Mouse (Mus musculus) cerebellum, postnatal 36 days (tissue): ENCODE results near the gene Olfr303.
"Not testable (repeated sequence)": the region's sequence is repeated elsewhere in the genome, so short reads cannot be mapped to it uniquely, and the experiment has no call there.

Source experiments
- DNase-seq, 2 experiments: peaks; one replicate each; pipeline ENCODE4 v3.0.0; 2021 to 2022; ENCODE audit warnings: mixed read lengths in 2 of 2

The Olfr303 gene

DNA sequence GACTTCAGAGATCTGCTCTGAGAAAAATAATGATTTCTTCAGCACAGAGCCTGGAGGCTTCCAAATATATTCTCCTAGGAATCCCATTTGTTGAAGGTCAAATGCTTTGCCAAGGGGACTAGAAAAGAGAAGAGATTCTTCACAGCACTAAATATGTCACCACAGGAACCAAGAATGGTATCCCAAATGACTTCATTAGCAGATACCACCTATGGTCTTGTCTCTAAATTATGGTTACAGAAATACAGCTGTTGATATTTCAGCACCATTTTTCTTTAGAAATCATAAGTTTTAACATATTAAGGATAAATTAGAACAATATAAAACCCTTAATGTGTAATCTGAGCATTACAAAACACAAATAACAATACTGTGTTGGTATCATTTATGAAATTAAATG lies at the start of gene Olfr303:
Olfr303 (minus strand) TSS at position 101 of the 400 bp plus-strand sequence.
- DNase-seq = no peak

DNA sequence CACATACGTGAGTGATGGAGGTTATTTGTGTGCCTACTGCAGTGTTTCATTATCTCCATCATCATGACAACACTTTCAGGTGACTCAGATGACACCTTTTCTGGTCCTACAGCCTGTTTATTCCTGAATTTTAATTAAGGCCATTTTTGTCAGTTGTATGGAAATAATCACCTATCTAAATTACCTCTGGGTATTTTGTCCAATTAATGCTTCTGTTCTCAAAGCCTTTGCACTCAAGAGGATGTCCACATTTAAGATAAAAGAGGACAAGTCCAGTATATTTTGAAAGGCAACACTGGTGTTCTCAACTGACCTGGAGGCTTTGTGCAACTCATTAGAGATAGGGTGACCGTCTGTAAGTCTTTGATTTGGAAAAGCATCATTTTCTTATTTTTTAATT lies 6.0 kb upstream of the Olfr303 start, which contains the start of gene Olfr301:
Olfr301 (plus strand) TSS at position 301 of the 400 bp plus-strand sequence.
- no peak for DNase-seq

DNA sequence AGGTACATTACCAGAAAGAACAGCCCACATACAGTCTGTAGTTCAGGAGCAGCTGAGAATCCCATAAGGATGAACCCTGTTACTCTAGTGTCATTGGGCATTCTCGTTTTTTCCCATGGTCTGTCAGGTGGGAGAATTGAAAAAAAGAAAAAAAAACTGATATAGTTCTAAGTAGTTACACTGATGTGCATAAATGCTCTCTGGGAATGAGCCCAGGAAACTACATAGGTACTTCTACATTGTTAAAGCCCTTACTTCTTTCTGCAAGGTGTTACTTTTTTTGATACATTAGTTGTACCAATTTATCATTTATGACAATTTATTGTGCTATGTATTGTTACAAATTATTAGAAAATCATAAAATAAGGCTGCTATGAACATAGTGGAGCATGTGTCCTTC lies 11.0 kb downstream of the Olfr303 start, which contains the start of gene Olfr304:
Olfr304 (minus strand) TSS at position 101 of the 400 bp plus-strand sequence.
- no peak for DNase-seq

DNA sequence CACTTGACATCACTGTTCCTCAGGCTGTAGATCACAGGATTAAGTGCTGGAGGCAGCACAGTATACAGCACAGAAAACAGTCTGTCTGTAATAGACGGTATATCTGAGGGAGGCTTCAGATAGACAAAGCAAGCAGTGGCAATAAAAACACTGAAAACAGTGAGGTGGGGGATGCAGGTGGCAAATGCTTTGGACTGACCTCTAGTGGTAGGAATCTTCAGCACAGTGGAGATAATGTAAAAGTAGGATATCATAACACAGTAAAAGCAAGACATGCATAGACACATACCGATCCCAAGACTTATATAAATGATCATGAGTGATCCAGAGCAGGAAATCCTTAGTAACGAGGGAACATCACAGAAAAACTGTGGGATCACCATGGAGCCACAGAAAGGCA lies 11.8 kb downstream of the Olfr303 start:
- no peak for DNase-seq

DNA sequence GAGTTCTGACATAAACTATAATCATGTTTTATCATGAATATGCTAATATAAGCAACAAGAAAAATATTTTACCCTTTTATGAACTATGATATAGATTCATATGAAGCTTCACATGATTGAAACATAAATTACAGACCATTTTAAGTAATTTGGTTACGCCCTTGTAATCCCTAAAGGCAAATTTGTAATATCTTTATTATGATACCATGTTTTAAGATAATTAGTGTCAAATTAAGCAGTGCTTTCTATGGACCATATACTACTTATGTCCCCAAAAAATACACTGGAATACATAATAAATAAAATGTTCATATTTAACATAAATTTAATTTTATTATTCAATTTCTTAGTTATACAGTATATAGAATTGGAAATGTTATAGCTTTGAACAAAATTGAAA lies 30.8 kb downstream of the Olfr303 start, which contains the start of gene Olfr305:
Olfr305 (minus strand) TSS at position 101 of the 400 bp plus-strand sequence.
- no peak for DNase-seq

DNA sequence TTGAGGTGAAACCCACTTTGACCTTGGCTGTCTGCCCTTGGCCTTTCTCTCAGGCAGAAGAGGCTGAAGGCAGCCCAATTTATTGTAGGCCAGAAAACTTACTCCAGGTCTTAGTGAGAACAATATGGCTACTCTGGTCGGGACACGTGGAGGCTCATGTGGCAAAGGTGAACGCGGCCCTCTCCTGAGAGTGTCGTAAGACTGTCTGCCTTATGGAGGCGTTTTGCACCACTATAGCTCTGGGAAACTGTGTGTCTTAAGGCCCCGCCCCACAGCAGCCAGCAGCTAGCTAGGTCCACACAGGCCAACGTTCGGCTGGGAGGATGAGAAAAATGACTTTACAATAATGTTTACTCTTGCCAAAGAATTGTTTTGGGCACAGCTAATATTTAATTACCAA lies 51.3 kb downstream of the Olfr303 start:
- DNase-seq = not testable (repeated sequence)

DNA sequence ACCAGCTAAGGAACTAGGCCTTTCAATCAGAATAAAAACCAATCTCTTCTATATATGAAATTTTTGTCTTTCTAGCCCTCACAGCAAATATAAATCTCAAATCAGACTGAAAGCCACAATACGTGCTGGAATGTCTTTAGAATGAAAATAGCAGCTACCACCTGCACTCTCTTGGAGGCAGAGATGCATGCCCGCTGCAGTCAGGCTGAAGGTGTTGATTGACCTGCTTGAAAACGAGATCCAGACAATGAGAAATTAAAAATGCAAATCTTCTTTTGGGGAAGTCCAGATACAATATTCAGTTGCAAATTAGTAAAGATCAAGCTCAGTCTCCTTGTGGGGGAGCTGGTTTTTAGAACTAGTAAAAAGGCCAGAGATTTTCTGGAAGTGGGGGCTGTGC lies 53.3 kb downstream of the Olfr303 start:
- DNase-seq = no peak

DNA sequence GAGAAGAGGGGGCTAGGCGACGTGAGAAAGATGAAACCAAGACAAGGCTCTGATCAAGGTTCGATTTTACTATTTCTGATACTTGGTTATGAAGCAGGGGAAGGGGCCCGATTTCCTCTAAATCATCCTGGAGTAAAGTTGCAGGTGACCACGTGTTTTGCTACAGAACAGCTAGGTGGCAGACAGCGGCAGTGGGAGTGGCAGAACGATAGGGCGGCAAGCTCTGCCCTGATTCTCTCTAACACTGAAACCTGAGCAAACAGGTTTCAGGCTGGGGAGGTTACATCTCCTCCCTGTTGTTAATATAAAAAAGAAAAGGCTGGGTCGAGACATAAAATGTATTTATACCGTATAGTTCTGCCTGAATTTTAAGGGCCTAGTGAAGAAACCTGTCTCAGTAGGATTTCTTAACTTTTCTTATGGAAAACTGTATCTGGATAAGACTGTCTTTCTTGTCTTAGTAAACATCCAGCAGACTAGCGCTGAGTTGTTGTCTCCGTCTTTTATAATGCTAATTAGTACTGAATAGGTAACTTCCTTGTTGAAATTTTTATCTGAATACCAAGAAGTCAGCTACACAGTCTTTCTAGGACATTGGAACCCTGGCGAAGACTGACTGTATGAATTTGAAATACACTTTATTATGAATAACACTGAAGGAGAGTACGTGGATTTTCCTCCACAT lies 54.6 kb downstream of the Olfr303 start:
- no peak for DNase-seq
